Mouse (Mus musculus) kidney, postnatal 4 days (tissue): ENCODE measurements at regions not wholly inside any gene's neighbourhood (a gene's known extent, or its start where the extent isn't known, plus 50 kb on each side); places are given as distances from the start of the nearest gene placed in this dataset.
A peak's percentile ranks its signal among the peaks of the same experiment; 100 is the strongest.
"Not testable (repeated sequence)": the region's sequence is repeated elsewhere in the genome, so short reads cannot be mapped to it uniquely, and the experiment has no call there.

Experiments
- DNase-seq, 2 experiments: peaks; one replicate each; pipeline ENCODE4 v3.0.0; 2021; ENCODE audit warnings: mixed read lengths in 2 of 2

DNA sequence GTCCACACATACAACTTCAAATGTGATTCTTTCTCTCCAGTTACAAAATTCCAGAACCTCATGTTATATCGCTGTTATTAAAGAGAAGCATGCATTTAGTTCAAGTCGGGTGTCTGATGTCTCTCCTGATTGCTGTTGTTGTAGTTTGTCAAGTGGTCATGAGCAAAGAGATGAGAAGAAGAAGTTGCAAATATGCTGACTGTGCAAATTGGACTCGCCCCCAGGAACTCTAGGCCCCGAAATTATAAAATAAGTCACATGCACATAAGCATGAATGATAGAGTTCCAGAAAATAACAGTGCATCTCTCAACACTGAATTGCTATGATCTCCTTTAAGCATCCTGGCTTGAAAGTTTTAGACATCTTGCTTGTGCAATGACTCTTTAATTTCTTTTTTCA is 53.3 kb downstream of the Kif2b start:
- no peak for DNase-seq

DNA sequence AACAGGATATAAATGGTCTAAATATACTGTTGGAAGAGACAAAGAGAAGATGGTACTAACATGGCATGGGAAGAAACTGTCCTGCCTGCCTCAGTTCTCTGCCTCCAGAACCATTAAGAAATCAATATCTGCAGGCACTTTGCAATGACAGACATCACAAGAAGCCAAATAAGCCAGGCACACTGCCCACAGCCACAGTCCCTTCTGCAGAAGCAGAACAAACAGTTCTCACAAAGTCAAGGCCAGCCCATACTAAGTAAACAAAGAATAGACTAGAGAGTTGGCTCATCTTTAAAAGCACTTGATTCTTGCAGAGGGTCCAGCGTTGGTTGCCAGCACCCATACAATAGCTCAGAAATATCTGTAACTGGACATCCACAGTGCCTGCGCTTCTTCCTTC is 98.1 kb downstream of the Kif2b start:
- DNase-seq: no peak

- DNase-seq: no peak
Measured at GRCm38 (mm10) chr11:91463578-91464401, 113.6 kb downstream of the Kif2b start.

- no peak for DNase-seq
Measured at GRCm38 (mm10) chr11:91461946-91462345, 115.4 kb downstream of the Kif2b start.

DNA sequence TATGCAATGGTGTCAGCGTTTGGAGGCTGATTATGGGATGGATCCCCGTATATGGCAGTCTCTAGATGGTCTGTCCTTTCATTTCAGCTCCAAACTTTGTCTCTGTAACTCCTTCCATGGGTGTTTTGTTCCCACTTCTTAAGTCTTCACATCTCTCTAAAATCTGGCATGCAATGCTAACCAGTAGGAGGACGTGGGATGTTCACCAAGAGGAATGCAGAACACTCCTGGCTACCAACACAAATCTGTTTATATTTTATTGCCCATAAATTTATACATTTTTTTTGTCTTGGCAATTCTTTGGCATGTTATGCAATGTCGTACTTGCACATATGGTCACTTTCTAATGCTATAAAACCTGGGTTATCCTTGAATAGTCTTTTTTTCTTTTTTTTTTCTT is 135.0 kb downstream of the Kif2b start:
- DNase-seq: no peak

DNA sequence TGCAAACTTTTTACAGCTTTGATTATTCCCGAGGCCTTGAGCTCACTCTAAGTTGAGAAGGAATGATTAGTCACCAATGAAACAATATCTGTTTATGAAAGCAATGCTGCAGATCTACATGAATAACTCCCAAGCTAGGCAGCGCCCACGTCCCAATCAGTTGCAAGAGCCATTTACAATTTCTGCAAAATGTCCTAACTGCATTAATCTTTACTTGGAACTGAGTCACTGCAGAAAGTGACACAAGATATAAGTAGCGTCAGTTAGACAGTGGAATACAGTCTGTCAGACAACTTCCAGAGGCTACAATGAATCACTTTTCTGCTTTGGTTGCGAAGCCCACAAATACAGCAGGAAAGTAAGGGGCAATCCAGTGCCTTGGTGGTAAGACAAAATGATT is 145.2 kb downstream of the Kif2b start:
- no peak for DNase-seq

- DNase-seq: no peak
Measured at GRCm38 (mm10) chr11:91426731-91427130, 150.6 kb downstream of the Kif2b start.

DNA sequence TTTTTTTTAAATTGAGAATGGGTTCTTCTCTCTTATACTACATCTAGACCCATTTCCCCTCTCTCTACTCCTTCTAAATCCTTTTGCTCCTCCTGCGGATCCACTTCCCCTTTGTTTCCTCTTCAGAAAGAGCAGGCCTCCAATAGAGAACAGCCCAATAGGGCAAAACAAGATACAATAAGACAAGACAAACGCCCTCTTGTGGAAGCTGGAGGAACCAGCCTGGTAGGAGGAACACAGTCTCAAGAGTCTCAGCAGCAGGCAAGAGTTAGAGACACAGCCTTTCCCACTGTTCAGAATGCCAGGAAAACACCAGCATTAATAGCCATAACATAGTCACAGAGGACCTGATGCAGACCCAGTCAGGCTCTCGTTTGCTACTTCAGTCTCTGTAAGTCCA is 190.2 kb downstream of the Kif2b start:
- peak; percentile 5 for DNase-seq

DNA sequence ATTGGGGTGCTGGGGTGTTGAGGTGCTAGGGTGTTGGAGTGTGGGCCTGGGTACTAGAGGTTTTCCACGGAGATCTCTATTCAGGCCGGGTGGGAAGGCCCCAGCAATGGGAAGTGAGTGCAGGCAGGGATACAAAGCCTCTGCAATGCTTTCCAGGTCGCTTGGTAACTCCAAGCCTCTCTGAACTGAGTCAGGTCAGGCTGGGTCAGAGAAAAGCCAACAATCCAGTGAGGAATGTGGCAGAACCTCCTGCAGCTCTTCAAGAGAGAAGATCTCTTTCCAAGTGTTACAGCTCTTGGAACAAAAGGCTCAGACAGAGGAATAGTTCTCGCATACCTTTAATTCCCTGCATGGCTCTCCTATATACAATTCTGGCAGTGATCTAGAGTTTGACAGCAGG is 220.3 kb downstream of the Kif2b start:
- DNase-seq: no peak

GRCm38 (mm10) chr11:91342629-91343028 is 234.7 kb downstream of the Kif2b start:
- DNase-seq: no peak

DNA sequence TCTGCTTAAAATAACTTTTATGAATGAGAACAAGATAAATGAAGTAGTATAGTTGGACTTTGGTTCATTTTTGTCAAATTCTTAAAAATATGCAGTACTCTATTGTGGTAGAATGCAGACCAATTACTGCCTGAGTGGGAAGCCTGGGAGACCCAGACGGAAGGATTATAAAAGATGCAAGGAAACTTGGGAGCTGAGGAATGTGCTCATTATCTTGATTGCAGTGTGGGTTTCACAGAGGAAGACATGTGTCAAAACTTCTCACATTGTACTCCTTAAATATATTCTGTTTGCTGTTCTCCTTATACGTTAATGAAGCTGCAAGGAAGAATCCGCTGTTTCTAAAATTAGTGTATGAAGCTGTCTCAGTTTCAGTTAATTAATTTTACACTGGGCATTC is 244.3 kb downstream of the Kif2b start:
- no peak for DNase-seq

GRCm38 (mm10) chr11:91327543-91327942 is 249.8 kb downstream of the Kif2b start:
- DNase-seq: no peak

DNA sequence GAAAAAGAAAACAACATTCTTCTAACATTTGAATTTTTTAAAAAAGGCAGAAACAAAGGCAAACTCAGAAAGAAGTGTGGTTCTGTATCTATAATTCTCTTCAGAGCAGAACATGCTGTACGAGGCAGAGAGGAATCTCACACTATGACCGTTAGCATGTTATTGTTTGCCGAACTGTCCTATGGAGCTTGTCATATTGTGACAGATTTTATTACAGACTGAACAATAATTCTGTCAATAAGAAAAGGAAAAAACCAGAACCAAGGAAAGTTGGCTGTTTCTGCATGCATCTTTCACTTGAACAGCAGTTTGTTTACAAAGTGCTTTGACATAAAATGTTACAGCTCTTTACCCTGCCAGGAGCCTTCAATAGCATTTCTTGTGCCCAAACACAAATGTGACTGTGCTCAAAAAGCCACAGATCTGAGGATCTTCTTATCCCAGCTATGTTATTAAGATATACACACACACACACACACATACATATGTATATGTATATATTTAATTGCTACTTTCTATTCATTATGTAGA is 267.1 kb downstream of the Kif2b start:
- DNase-seq: no peak

DNA sequence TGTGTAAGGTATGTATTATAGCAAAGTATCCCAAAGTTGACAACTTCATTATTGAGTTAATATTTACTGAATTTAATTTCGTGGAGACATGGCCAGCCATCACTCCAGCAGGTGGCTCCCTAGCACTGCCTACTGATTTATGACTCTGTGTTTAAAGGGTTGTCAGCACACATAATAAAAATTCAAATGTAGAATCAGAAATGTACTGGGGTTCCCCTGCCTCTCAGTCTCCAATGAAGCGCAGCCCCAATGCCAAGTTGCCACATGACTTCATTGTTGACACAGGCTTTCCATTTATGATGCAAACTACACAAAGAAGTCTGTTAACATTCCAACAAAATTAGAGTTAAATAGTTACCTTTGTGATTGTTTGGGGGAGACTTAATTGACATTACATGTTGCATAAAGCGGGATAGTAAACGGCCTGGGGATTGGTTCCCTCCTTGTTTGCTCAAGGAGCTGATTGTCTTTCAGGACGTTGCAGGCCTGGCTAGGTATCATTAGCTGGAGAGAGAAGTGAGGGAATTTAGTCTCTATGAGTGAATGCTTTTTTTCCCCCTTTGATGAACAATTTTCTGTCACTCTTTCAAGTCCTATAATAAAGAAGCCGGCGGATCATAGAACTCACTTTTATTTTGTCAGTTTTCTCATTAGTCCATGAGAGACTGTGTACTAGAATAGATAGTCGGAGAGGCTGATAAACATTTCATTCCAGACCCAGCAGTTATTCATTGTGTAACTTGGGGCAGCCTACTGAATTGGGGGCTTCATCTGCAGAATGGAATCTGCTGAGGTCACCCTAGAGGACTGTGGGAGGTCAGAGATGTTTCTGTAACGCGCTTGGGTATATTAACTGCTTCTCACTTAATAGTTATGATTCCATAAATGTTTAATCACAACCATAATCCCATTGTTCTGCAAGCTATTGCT is 287.9 kb downstream of the Kif2b start:
- DNase-seq: peak; percentile 45 to 52

- peak in 1 of 2 experiments; percentile 4 for DNase-seq
Measured at GRCm38 (mm10) chr11:91286376-91286775, 291.0 kb downstream of the Kif2b start.

- no peak for DNase-seq
Measured at GRCm38 (mm10) chr11:91262216-91262615, 315.1 kb downstream of the Kif2b start.

DNA sequence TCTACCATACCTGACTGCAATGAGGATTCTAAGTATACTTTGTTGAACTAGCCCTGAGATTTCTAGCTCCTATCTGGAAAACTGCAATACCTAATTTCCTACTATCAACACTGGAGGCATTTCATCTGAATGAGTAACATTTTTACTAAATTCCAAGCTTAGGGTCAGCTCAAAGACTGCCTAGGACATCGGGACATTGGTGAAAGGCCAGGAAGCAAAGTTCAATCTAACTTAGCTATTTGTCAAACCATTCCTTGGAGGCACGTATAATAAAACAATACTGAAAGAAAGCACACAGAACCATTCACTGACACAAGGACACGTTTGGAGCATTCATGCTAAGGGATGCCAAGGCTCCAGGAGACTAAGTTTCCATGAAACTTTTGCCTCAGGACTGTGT is 335.3 kb downstream of the Kif2b start:
- not testable (repeated sequence) for DNase-seq

- no peak for DNase-seq
Measured at GRCm38 (mm10) chr11:91216158-91216557, 361.2 kb downstream of the Kif2b start.

GRCm38 (mm10) chr11:91213104-91213503 is 364.3 kb downstream of the Kif2b start:
- no peak for DNase-seq

- DNase-seq: no peak
Measured at GRCm38 (mm10) chr11:91206470-91206869, 370.9 kb downstream of the Kif2b start.

DNA sequence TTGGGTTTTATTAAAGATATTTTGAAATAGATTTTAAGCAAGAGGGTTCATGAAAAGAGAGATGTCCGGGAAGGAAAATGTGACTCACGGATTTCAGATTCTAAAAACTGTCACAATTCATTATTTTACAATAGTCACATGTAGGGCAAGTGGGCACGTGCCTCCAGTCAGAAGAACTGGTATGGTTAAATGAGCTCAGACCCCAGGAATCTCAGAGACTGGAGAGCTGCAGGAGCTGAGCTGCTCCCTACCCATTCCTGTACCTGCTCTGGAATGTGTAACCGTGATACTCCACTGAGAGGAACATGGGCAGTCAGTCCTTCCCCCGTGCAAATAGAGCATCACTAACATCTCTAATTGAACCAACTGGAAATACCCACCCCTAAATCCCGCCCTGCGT is 372.9 kb downstream of the Kif2b start:
- no peak for DNase-seq

- no peak for DNase-seq
Measured at GRCm38 (mm10) chr11:91196841-91197240, 380.5 kb downstream of the Kif2b start.

- DNase-seq: no peak
Measured at GRCm38 (mm10) chr11:91196351-91196750, 381.0 kb downstream of the Kif2b start.

GRCm38 (mm10) chr11:91167336-91167735 is 410.0 kb downstream of the Kif2b start:
- DNase-seq: not testable (repeated sequence)
